Mouse (Mus musculus) cerebellum, postnatal 4 days (tissue): Measurements from ENCODE around the gene Pkdcc.
A peak's percentile ranks its signal among the peaks of the same experiment; 100 is the strongest.

Source experiments
- DNase-seq, 2 experiments: peaks; one replicate each; pipeline ENCODE4 v3.0.0; 2022; ENCODE audit warnings: low spot score in 2 of 2, mixed read lengths in 1 of 2

Pkdcc gene

DNA sequence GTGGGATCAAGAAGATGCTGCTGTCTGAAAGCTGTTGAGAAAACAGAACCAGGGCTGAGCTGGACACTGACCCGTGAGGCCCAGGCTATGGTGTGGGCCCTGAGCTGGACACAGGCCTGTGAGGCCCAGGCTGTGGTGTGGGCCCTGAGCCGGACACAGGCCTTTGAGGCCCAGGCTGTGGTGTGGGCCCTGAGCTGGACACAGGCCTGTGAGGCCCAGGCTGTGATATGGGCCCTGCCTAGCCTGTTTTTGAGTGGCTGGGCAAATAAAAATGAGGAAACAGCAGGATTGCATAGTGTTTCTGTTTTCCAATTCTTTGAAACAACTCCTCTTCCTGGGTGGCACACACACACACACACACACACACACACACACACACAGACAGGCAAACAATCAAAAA lies 2.7 kb upstream of the Pkdcc start:
- no peak for DNase-seq

- DNase-seq, result no peak
Measured at GRCm38 (mm10) chr17:83213228-83213915, 1.7 kb upstream of the Pkdcc start.

- DNase-seq, result peak in 1 of 2 experiments; percentile 44
Measured at GRCm38 (mm10) chr17:83214161-83214592, 915 bp upstream of the Pkdcc start.

- DNase-seq, result peak in 1 of 2 experiments; percentile 45
Measured at GRCm38 (mm10) chr17:83215529-83216244, 595 bp downstream of the Pkdcc start.

- no peak for DNase-seq
Measured at GRCm38 (mm10) chr17:83216251-83216919, 1.3 kb downstream of the Pkdcc start.

DNA sequence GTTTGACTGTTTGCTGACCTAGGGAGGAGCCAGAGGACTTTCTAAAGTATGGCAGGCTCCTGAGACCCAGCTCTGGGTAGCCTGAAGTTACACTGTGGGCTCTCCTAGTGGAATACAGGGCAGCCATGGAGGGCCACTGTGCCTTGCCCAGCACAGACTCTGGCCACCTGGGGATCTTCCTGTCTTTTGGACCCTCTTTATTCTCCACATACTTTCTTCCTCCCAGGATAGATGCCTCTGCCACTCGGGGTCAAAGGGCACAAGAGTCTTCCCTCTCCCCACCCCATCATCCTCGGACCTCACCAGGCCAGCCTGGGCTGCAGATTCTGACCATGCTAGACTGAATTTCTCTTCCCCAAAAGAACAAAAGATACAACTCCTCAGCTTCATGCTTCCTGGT lies 3.1 kb downstream of the Pkdcc start:
- no peak for DNase-seq

GRCm38 (mm10) chr17:83218722-83219121 lies 3.6 kb downstream of the Pkdcc start:
- DNase-seq, result no peak

- no peak for DNase-seq
Measured at GRCm38 (mm10) chr17:83219351-83220287, 4.5 kb downstream of the Pkdcc start.

- DNase-seq, result no peak
Measured at GRCm38 (mm10) chr17:83220954-83221538, 6.0 kb downstream of the Pkdcc start.

DNA sequence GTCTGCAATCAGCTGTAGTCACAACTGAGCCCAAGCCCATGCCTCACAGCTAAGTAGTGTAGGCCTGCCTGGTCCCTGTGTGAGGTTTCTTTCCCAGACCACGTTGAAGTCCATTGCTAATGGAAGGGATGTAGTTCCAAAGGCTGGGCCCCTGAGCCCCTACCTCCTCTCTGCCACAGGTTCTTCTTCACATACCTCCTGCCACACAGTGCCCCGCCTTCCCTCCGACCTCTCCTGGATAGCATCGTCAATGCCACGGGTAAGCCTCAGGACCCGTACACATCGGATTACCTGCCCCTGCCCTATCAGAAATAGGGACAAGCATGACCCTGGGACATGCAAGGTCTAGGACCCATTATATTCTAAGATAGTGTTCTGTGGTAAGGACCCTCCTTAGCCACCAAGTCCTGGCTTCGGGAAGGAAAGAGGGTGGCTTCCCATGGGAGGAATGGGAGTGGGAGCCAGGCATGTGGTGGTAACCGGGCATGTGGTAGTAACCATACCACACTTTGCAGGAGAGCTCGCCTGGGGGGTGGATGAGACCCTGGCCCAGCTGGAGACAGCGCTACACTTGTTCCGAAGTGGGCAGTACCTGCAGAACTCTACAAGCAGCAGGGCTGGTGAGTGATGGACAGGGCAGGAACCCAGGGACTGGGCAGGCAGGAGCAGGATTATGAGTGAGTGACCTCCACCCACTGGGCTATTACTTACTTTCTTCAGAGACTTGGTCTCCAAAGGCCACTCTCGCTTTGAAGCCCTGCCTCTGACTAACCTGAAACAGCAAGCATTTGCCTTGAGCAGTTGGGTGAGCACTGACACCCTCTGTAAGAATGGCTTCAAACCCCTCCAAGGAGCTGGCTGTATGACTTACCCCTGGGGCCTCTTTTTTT lies 6.8 kb downstream of the Pkdcc start:
- no peak for DNase-seq

DNA sequence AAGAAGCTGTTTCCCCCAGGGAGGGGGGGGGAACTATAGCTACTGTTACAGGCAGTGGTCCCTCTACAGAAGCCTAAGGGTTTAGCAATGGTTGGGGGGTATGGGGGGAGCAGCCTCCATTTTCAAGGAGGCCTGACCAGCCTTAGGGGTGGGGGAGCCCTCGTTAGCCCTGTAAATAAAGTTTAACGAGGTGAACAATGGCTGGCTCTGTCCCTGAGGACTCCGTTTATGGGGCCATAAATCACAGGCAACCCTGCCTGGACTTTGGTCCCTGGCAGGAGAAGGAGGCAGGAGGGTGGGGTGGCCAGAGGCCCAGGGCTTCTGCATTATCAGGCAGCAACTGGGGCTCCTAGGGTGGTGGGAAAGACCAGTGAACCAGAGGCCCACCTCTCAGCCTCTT lies 7.6 kb downstream of the Pkdcc start:
- no peak for DNase-seq

GRCm38 (mm10) chr17:83224451-83224971 lies 9.4 kb downstream of the Pkdcc start:
- DNase-seq, result no peak

DNA sequence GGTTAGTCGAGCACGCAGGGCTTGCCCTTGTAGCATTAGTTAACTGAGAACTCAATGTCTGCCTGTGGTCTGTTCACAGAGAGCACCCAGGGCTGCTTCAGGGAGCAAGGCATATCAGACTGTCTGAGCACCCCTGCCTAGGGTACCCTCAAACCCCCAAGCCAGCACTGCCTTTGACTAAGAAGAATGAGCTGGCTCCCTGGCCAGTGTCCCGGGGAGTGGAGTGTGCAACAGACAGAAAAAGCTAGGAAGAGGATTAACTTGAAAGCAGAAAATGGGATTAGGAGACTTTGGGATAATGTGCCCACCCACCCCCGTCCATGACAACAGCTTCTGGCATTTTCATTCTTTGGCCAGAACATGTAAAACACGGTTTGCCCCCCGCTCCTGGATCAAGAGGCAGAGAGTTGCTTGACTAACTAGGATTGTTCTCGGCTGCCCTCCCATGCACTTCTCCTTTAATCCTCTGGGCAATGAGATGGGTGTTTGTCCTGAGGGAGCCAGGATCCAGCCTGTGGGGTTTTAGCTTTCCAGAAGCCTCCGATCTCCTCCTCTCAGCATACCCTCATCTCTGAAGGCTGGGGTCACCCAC lies 11.4 kb downstream of the Pkdcc start:
- DNase-seq, result no peak

DNA sequence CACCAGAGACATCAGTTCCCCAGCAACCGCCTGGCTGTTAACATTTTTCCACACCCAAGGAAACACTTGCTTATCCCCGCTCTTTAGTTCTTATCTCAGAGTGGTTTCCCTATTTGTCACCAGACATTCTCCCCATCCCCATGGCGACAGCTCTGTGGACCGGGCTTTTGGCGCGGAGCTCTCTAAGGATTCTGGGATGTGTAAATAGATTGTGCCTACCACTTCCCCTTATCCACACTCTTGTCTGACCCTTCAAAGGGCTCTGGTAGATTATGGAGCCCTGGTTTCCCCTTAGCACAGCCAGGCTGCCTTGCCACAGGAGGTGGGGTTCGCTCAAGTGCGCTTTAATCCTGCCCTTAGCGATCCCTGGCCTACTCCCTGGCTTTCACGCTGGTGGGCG lies 16.3 kb downstream of the Pkdcc start:
- no peak for DNase-seq

DNA sequence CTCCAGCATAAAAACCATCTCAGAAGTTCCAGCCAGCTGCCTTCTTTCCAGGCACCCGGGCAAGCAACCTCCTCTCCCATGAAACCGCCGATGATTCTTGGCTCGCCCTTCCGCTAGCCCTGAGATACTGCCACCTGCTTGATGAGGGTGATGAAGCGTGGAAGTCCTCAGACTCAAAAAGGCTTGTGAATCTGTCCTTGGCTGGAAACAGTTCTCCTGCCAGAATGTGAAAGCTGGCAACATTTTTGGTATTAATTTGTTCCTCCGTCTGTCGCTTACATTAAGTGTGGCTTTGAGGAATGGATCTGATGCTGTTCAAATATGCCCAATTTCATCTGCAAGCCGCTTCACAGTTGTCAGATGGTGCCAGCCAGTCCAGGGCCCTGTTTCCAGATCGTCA lies 20.1 kb downstream of the Pkdcc start:
- DNase-seq, result peak in 1 of 2 experiments; percentile 72

- DNase-seq, result no peak
Measured at GRCm38 (mm10) chr17:83236202-83236601, 21.1 kb downstream of the Pkdcc start.

DNA sequence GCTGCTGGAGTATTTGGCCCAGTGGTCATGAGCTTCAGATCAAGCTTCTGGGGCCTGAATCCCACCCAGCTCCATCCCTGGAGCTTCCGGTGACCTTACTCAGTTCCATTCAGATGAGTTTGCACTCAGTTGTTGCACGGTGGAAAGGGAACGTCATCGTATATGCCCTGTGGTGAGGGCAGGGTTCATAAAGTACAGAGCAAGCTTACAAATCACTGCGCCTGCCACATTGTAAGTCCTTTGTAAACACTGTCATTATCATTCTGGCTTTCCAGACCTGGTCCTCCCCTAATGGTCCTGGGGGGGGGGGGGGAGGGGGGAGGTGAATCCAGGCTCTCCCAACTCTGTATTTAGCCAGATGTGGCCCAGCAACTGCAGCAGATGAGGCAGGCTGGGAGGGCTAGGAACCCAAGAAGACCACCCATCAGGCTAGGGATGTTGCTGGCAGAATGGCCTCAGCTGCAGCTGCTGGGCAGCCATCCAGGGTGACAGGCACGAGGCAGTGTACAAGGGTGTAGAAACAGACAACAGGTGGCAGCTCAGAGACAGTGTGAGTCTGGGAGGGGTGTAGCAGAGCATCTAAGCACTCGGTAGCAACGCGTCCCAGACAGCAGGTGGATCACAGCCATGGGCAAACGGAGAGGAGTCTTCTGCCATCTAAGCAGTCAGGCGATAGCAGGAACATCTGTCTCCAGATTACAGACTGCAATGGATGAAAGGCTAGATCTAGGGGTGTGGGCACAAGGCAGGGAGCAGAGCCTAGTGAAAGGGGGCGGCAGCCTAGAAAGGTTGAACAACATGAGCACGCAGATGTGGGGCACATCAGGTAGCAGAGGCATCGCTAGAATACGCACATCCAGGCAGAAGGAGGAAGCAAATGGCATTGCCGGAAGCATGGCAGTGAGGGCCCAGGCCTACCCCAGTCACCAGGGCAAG lies 23.3 kb downstream of the Pkdcc start:
- DNase-seq, result peak in 1 of 2 experiments; percentile 55

DNA sequence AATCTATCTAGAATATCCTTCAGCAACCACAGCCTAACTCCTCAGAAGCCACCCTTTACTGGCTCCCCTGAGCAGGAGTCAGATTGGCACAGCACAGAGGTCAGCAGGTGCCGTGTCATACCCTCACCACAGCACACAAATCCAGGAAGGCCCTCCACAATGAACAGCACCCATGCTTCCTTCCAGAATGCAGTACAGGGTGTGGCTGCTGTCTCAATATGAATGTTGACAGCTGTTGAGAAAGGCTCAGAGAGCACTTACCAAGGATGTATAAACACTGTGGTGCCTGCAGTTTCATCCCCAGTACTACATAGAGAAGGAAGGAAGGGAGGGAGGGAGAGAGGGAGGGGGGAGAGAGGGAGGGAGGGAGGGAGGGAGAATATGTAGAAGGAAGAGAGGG lies 29.4 kb downstream of the Pkdcc start:
- no peak for DNase-seq
